Mouse (Mus musculus): ENCODE data around the gene Poc1a.

Gene Poc1a

GRCm38 (mm10) chr9:106339173-106339558, 58.3 kb downstream of the Poc1a start:
- Histone ChIP-seq H3K4me3 (replicated peaks; ENCODE audit: low read length) (peak overlapping the region; percentile 41), H3K9me3 (ENCODE audit: low read length) (no peaks in the 10 kb centered on the region), H3K36me3 (ENCODE audit: insufficient read depth, low read length) (peaks cover 3% of the 10 kb centered on the region; the same call in 1 of the 2 replicates), H3K27me3 (ENCODE audit: insufficient read depth, low read length) (no peaks in the 10 kb centered on the region), H3K4me1 (replicated peaks; ENCODE audit: low read depth, low read length) (peaks cover 58% of the 10 kb centered on the region)
- no peak for TF ChIP-seq NANOG (IDR thresholded peaks at IDR 0.05; ENCODE audit: borderline replicate concordance, low read length)
- TF ChIP-seq CTCF (conservative IDR thresholded peaks at IDR 0.05; ENCODE audit: low read length) = no peak
- no peak for TF ChIP-seq POU5F1 (IDR thresholded peaks at IDR 0.05; ENCODE audit: borderline replicate concordance, low read length)

DNA sequence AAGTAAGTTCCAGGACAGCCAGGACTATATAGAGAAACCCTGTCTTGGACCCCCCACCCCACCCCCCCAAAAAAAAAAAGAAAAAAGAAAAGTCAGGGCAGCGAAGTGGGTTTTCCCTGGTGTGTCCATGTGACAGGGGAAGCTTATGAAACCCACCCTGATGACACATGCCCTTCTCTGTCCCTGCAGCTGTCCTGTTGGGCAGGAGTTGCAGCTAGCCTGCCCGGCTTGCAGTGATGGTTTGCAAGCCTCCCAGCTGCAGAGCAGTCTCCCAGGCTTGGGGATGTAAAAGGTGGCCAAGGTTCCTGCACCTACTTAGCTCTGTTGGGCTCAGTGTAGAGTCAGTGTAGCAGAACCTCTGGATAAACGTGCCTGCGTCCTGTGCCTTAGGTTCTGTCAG, 58.9 kb downstream of the Poc1a start:
- 0 out of 2 replicates have a peak, but pooled peaks cover 3% of the 10 kb centered on the region for H3K36me3 ChIP-seq (ENCODE audit: insufficient read depth, low read length)
- TF ChIP-seq POU5F1 (IDR thresholded peaks at IDR 0.05; ENCODE audit: borderline replicate concordance, low read length) (no peak), NANOG (IDR thresholded peaks at IDR 0.05; ENCODE audit: borderline replicate concordance, low read length) (no peak), CTCF (conservative IDR thresholded peaks at IDR 0.05; ENCODE audit: low read length) (no peak)
- H3K4me3 ChIP-seq (replicated peaks; ENCODE audit: low read length) = no peak overlapping the region

DNA sequence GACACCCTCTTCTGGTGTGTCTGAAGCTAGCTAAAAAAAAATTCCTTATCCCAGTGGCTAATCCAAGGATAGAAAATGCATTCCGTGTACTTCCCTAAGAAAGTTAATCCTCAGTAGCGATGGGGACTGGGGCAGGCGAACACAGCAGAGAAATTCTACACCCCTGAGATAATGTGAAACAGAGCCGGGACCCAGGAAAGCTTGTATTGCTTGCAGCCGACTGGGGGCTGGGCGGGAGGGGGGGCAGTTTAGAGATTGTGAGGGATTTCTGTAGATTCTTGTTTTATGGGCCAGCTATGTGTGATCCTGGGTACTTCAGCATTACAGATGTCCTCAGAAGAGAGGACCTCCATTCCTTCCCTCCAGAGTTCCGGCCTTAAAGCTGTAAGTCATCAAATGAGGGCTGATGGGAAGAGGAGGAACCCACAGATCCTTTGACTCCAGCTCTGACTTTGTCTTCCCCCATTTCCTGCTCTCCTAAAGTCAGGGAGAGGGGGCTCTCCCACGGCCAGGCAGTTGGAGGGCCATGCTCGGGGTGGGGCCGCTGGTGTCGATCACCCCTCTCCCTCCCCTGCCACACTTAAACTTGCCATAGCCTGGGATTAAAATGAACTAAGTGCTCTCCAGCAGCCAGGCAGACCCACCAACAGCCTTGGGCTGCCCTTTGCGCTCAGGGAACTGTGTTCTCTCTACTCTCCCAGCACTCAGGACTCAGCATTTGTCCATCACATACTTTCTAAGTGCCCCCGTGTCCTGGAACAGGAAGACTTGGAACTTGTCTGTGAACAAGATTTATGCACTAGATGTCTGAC, 59.8 kb downstream of the Poc1a start:
- Histone ChIP-seq H3K9me3 (ENCODE audit: low read length) (no peaks in the 10 kb centered on the region), H3K4me3 (replicated peaks; ENCODE audit: low read length) (no peak overlapping the region), H3K27me3 (ENCODE audit: insufficient read depth, low read length) (no peaks in the 10 kb centered on the region), H3K36me3 (ENCODE audit: insufficient read depth, low read length) (0 out of 2 replicates have a peak, but pooled peaks cover 3% of the 10 kb centered on the region), H3K4me1 (replicated peaks; ENCODE audit: low read depth, low read length) (peaks cover 72% of the 10 kb centered on the region)
- no peak for TF ChIP-seq CTCF (conservative IDR thresholded peaks at IDR 0.05; ENCODE audit: low read length)
- no peak for TF ChIP-seq POU5F1 (IDR thresholded peaks at IDR 0.05; ENCODE audit: borderline replicate concordance, low read length)
- no peak for TF ChIP-seq NANOG (IDR thresholded peaks at IDR 0.05; ENCODE audit: borderline replicate concordance, low read length)

More for the DNA sequence above, 58.9 kb downstream of the Poc1a start:
- Histone ChIP-seq H3K4me1 (replicated peaks; ENCODE audit: low read depth, low read length) (peaks cover 62% of the 10 kb centered on the region), H3K27me3 (ENCODE audit: insufficient read depth, low read length) (no peaks in the 10 kb centered on the region), H3K9me3 (ENCODE audit: low read length) (no peaks in the 10 kb centered on the region)

DNA sequence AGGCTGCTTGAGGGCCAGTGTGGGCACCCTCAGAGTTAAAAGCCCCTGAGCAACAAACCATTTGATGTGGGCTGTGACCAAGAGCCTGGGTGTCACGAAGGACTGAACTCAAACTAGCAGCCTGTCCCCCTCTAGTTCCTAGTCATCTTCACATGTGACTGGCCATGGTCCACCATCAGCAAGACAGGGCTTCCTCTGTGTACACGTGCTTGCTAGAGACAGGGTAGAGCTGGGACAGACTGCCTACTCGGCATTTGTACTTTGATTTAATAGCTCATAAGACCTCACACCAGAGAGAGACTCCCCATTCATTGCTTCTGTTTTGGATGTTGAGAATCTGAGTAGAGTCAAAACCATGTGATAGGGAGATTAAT, 60.4 kb downstream of the Poc1a start:
- TF ChIP-seq NANOG (IDR thresholded peaks at IDR 0.05; ENCODE audit: borderline replicate concordance, low read length) (no peak), CTCF (conservative IDR thresholded peaks at IDR 0.05; ENCODE audit: low read length) (no peak), POU5F1 (IDR thresholded peaks at IDR 0.05; ENCODE audit: borderline replicate concordance, low read length) (no peak)
- Histone ChIP-seq H3K9me3 (ENCODE audit: low read length) (no peaks in the 10 kb centered on the region), H3K4me3 (replicated peaks; ENCODE audit: low read length) (no peak overlapping the region), H3K36me3 (ENCODE audit: insufficient read depth, low read length) (0 out of 2 replicates have a peak, but pooled peaks cover 3% of the 10 kb centered on the region), H3K4me1 (replicated peaks; ENCODE audit: low read depth, low read length) (peaks cover 71% of the 10 kb centered on the region), H3K27me3 (ENCODE audit: insufficient read depth, low read length) (no peaks in the 10 kb centered on the region)

DNA sequence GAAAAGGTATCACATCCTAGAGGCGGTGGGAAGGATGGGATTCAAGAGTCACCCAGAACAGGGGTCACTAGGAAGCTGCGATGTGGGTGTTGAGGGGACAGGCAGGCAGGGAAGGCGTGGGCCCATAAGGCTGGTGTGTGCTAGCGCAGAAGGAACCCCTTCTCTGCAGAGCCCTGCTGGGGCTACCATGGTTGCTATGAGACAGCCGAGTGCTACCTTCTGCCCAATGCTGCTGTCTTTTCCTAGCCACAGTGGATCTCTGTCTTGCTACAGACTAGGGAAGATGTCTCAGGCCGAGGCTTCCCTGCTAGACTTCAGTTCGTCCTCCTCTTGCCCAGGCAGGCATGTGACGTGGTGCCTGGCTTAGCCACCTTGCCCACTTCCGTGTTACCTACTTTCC, 61.7 kb downstream of the Poc1a start:
- no peaks in the 10 kb centered on the region for H3K9me3 ChIP-seq (ENCODE audit: low read length)
- no peaks in the 10 kb centered on the region for H3K27me3 ChIP-seq (ENCODE audit: insufficient read depth, low read length)
- TF ChIP-seq POU5F1 (IDR thresholded peaks at IDR 0.05; ENCODE audit: borderline replicate concordance, low read length) (no peak), NANOG (IDR thresholded peaks at IDR 0.05; ENCODE audit: borderline replicate concordance, low read length) (no peak), CTCF (conservative IDR thresholded peaks at IDR 0.05; ENCODE audit: low read length) (no peak)
- H3K36me3 ChIP-seq (ENCODE audit: insufficient read depth, low read length) = peaks cover 7% of the 10 kb centered on the region; the same call in 1 of the 2 replicates
- H3K4me3 ChIP-seq (replicated peaks; ENCODE audit: low read length) = no peak overlapping the region
- H3K4me1 ChIP-seq (replicated peaks; ENCODE audit: low read depth, low read length) = peaks cover 60% of the 10 kb centered on the region

- Histone ChIP-seq H3K36me3 (ENCODE audit: insufficient read depth, low read length) (peaks cover 7% of the 10 kb centered on the region; the same call in 1 of the 2 replicates), H3K9me3 (ENCODE audit: low read length) (no peaks in the 10 kb centered on the region), H3K4me3 (replicated peaks; ENCODE audit: low read length) (no peak overlapping the region), H3K27me3 (ENCODE audit: insufficient read depth, low read length) (no peaks in the 10 kb centered on the region), H3K4me1 (replicated peaks; ENCODE audit: low read depth, low read length) (peaks cover 35% of the 10 kb centered on the region)
- no peak for TF ChIP-seq NANOG (IDR thresholded peaks at IDR 0.05; ENCODE audit: borderline replicate concordance, low read length)
- no peak for TF ChIP-seq POU5F1 (IDR thresholded peaks at IDR 0.05; ENCODE audit: borderline replicate concordance, low read length)
- no peak for TF ChIP-seq CTCF (conservative IDR thresholded peaks at IDR 0.05; ENCODE audit: low read length)
Observed at GRCm38 (mm10) chr9:106345167-106345566, 64.3 kb downstream of the Poc1a start.

GRCm38 (mm10) chr9:106345630-106346029, 64.8 kb downstream of the Poc1a start:
- Histone ChIP-seq H3K27me3 (ENCODE audit: insufficient read depth, low read length) (no peaks in the 10 kb centered on the region), H3K9me3 (ENCODE audit: low read length) (no peaks in the 10 kb centered on the region), H3K4me1 (replicated peaks; ENCODE audit: low read depth, low read length) (peaks cover 34% of the 10 kb centered on the region), H3K4me3 (replicated peaks; ENCODE audit: low read length) (no peak overlapping the region), H3K36me3 (ENCODE audit: insufficient read depth, low read length) (peaks cover 7% of the 10 kb centered on the region; the same call in 1 of the 2 replicates)
- TF ChIP-seq POU5F1 (IDR thresholded peaks at IDR 0.05; ENCODE audit: borderline replicate concordance, low read length) (no peak), CTCF (conservative IDR thresholded peaks at IDR 0.05; ENCODE audit: low read length) (no peak), NANOG (IDR thresholded peaks at IDR 0.05; ENCODE audit: borderline replicate concordance, low read length) (no peak)

DNA sequence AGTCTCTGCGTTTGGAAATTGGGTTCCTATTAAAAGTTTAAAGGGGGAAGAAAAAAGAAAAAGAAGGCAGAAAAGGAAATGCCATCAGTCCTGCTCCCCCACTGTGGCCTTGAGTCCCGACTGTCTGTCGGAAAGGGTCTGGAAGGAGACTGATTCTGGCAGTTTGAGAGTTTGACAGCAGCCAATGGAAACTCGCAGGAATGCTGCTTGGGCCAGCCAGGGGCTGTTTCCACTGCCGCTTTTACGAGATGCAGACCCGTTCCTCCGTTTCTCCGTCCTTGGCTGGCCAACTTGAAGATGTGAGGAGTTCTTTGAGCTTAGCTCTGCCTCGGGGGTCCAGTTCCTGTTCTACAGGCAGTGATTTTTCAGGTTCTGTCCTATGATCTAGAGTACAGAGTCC, 67.4 kb downstream of the Poc1a start:
- Histone ChIP-seq H3K36me3 (ENCODE audit: insufficient read depth, low read length) (peaks cover 5% of the 10 kb centered on the region; the same call in 1 of the 2 replicates), H3K4me3 (replicated peaks; ENCODE audit: low read length) (no peak overlapping the region), H3K9me3 (ENCODE audit: low read length) (no peaks in the 10 kb centered on the region), H3K27me3 (ENCODE audit: insufficient read depth, low read length) (no peaks in the 10 kb centered on the region), H3K4me1 (replicated peaks; ENCODE audit: low read depth, low read length) (peaks cover 48% of the 10 kb centered on the region)
- TF ChIP-seq NANOG (IDR thresholded peaks at IDR 0.05; ENCODE audit: borderline replicate concordance, low read length) (no peak), CTCF (conservative IDR thresholded peaks at IDR 0.05; ENCODE audit: low read length) (no peak), POU5F1 (IDR thresholded peaks at IDR 0.05; ENCODE audit: borderline replicate concordance, low read length) (no peak)

Measured in E14TG2a.4 (cell line).